Comparison of ENCODE assay signal across 10 mouse cellular contexts in genomic region chr2:164771123-164771522, GRCm38 (mm10). TPM values are rescaled to one million over a fixed set of nuclear protein-coding genes. Genes with fewer than 3 reads are reported as not detected.
A peak's percentile ranks its signal among the peaks of the same experiment; 100 is the strongest.
DNase-seq lines count a peak whose midpoint lies in the region; ATAC-seq lines count a peak whose summit lies in the region.
"Had no signal": no experiment of that assay in that cellular context is flagged by ENCODE, and none has a peak within 500 bp of the region (broad histone marks: within the 10 kb centered on the region; RNA-seq: fewer than 3 reads in every experiment).

No protein-coding gene starts in this region.

- peak overlapping the region; percentile 89; the same call in 1 of the 2 replicates for H3K9ac ChIP-seq in neural tube, embryonic 11.5 days (ENCODE audit: low read length)
- peak overlapping the region; percentile 96 for H3K9ac ChIP-seq in forebrain, embryonic 11.5 days (ENCODE audit: low read length)
- peak overlapping the region; percentile 86 for H3K9ac ChIP-seq in limb, embryonic 12.5 days (replicated peaks)
- peak overlapping the region; percentile 80 for H3K9ac ChIP-seq in stomach, embryonic 14.5 days (replicated peaks; ENCODE audit: low read depth, low read length)

- WGBS in neural tube, embryonic 11.5 days: 89% methylated on average over 8 of the region's 8 CpGs
- WGBS in forebrain, embryonic 11.5 days: 81% methylated on average over 8 of the region's 8 CpGs
- 86% methylated on average over 8 of the region's 8 CpGs for WGBS in limb, embryonic 12.5 days
- 62% methylated on average over 8 of the region's 8 CpGs for WGBS in stomach, embryonic 14.5 days

- H3K4me2 ChIP-seq in neural tube, embryonic 11.5 days (ENCODE audit: low read depth): peak overlapping the region; percentile 86
- peak overlapping the region; percentile 64 for H3K4me2 ChIP-seq in forebrain, embryonic 11.5 days (ENCODE audit: low read depth, low read length, severe bottlenecking)
- H3K4me2 ChIP-seq in limb, embryonic 12.5 days: peak overlapping the region; percentile 85
- H3K4me2 ChIP-seq in stomach, embryonic 14.5 days (replicated peaks; ENCODE audit: low read depth, low read length): peak overlapping the region; percentile 84

- H3K27me3 ChIP-seq in neural tube, embryonic 11.5 days (ENCODE audit: control insufficient read depth, insufficient read depth, low read length): no peaks in the 10 kb centered on the region
- no peaks in the 10 kb centered on the region for H3K27me3 ChIP-seq in forebrain, embryonic 11.5 days (ENCODE audit: control insufficient read depth, insufficient read depth, low read length)
- H3K27me3 ChIP-seq in limb, embryonic 12.5 days: no peaks in the 10 kb centered on the region
- no peaks in the 10 kb centered on the region for H3K27me3 ChIP-seq in stomach, embryonic 14.5 days (ENCODE audit: control insufficient read depth, insufficient read depth, low read length)

- ATAC-seq in neural tube, embryonic 11.5 days (ENCODE audit: insufficient read depth, low FRiP score, low TSS enrichment): no peak
- ATAC-seq in forebrain, embryonic 11.5 days (replicated peaks; ENCODE audit: low FRiP score): no peak
- ATAC-seq in limb, embryonic 12.5 days (ENCODE audit: insufficient number of reproducible peaks, insufficient read depth, low FRiP score, low TSS enrichment, low read depth): no peak
- ATAC-seq in stomach, embryonic 14.5 days (ENCODE audit: insufficient number of reproducible peaks, insufficient read depth, low FRiP score, low read depth): no peak
- no peak for ATAC-seq in frontal cortex, adult (ENCODE audit: low TSS enrichment)

- no peak for DNase-seq in neural tube, embryonic 11.5 days (ENCODE audit: low spot score)
- no peak for DNase-seq in neural tube, embryonic 10.5 days (ENCODE audit: extremely low spot score, low spot score)
- DNase-seq in forebrain, embryonic 11.5 days (ENCODE audit: low spot score): peak; percentile 48
- DNase-seq in cerebellum, postnatal 14 days: no peak
- DNase-seq in adipocyte (ENCODE audit: low spot score): no peak
- DNase-seq: layer of hippocampus, postnatal 36 days; right cerebral cortex, postnatal 14 days had no signal

- H3K4me3 ChIP-seq in neural tube, embryonic 11.5 days (ENCODE audit: low read depth, low read length): peak overlapping the region; percentile 97
- peak overlapping the region; percentile 95 for H3K4me3 ChIP-seq in forebrain, embryonic 11.5 days (ENCODE audit: low read depth, low read length)
- peak overlapping the region; percentile 87 for H3K4me3 ChIP-seq in limb, embryonic 12.5 days (replicated peaks)
- peak overlapping the region; percentile 87 for H3K4me3 ChIP-seq in stomach, embryonic 14.5 days (ENCODE audit: low read depth, low read length)

- peaks cover 8% of the 10 kb centered on the region for H3K36me3 ChIP-seq in neural tube, embryonic 11.5 days (ENCODE audit: control insufficient read depth, insufficient read depth, low read length)
- peaks cover 9% of the 10 kb centered on the region for H3K36me3 ChIP-seq in forebrain, embryonic 11.5 days (ENCODE audit: control insufficient read depth, insufficient read depth, low read length)
- H3K36me3 ChIP-seq in limb, embryonic 12.5 days: peaks cover 48% of the 10 kb centered on the region
- peaks cover 38% of the 10 kb centered on the region for H3K36me3 ChIP-seq in stomach, embryonic 14.5 days (ENCODE audit: control insufficient read depth, insufficient read depth, low read length)

- H3K4me1 ChIP-seq in neural tube, embryonic 11.5 days (ENCODE audit: control insufficient read depth, insufficient read depth, low read length): peaks cover 18% of the 10 kb centered on the region
- peaks cover 15% of the 10 kb centered on the region for H3K4me1 ChIP-seq in forebrain, embryonic 11.5 days (replicated peaks; ENCODE audit: control insufficient read depth, insufficient read depth, low read length)
- H3K4me1 ChIP-seq in limb, embryonic 12.5 days (replicated peaks): peaks cover 23% of the 10 kb centered on the region
- H3K4me1 ChIP-seq in stomach, embryonic 14.5 days (ENCODE audit: control insufficient read depth, insufficient read depth, low read length): peaks cover 17% of the 10 kb centered on the region

- no peak overlapping the region for H3K27ac ChIP-seq in neural tube, embryonic 11.5 days (ENCODE audit: low read depth, low read length)
- H3K27ac ChIP-seq in forebrain, embryonic 11.5 days (ENCODE audit: low read depth, low read length): no peak overlapping the region
- no peak overlapping the region for H3K27ac ChIP-seq in limb, embryonic 12.5 days
- H3K27ac ChIP-seq in stomach, embryonic 14.5 days (ENCODE audit: low read length): no peak overlapping the region

- no peaks in the 10 kb centered on the region for H3K9me3 ChIP-seq in neural tube, embryonic 11.5 days (ENCODE audit: control insufficient read depth, low read length)
- no peaks in the 10 kb centered on the region for H3K9me3 ChIP-seq in forebrain, embryonic 11.5 days (ENCODE audit: control insufficient read depth, low read length)
- no peaks in the 10 kb centered on the region for H3K9me3 ChIP-seq in limb, embryonic 12.5 days
- no peaks in the 10 kb centered on the region for H3K9me3 ChIP-seq in stomach, embryonic 14.5 days (ENCODE audit: control insufficient read depth, low read depth, low read length)

RNA-seq across cellular contexts. Expression of gene Ube2c, which starts 1.4 kb away (rescaled TPM):
- polyA plus RNA-seq in neural tube, embryonic 11.5 days (2014; fragmentation: Nextera tagmentation; extraction: Ambion mirVana): 449 and 453 TPM in 2 replicates
- polyA plus RNA-seq in forebrain, embryonic 11.5 days (2014; fragmentation: Nextera tagmentation; extraction: Ambion mirVana): 677 and 686 TPM in 2 replicates
- polyA plus RNA-seq in limb, embryonic 12.5 days (2016; fragmentation: Nextera tagmentation; extraction: Ambion mirVana): 558 and 599 TPM in 2 replicates
- 396 and 433 TPM in 2 replicates for polyA plus RNA-seq in stomach, embryonic 14.5 days (2014; fragmentation: Nextera tagmentation; extraction: Ambion mirVana)

RNA-seq across cellular contexts. Expression of gene Tnnc2, which starts 8.6 kb away (rescaled TPM):
- polyA plus RNA-seq in neural tube, embryonic 11.5 days (2014; fragmentation: Nextera tagmentation; extraction: Ambion mirVana): 43.2 and 55.4 TPM in 2 replicates
- polyA plus RNA-seq in forebrain, embryonic 11.5 days (2014; fragmentation: Nextera tagmentation; extraction: Ambion mirVana): not detected in 2 replicates
- 73.9 and 74.6 TPM in 2 replicates for polyA plus RNA-seq in limb, embryonic 12.5 days (2016; fragmentation: Nextera tagmentation; extraction: Ambion mirVana)
- 1.1 and 2.1 TPM in 2 replicates for polyA plus RNA-seq in stomach, embryonic 14.5 days (2014; fragmentation: Nextera tagmentation; extraction: Ambion mirVana)

RNA-seq across cellular contexts. Expression of gene Snx21, which starts 14.5 kb away (rescaled TPM):
- 11.2 and 14.1 TPM in 2 replicates for polyA plus RNA-seq in neural tube, embryonic 11.5 days (2014; fragmentation: Nextera tagmentation; extraction: Ambion mirVana)
- polyA plus RNA-seq in forebrain, embryonic 11.5 days (2014; fragmentation: Nextera tagmentation; extraction: Ambion mirVana): 13.1 and 13.2 TPM in 2 replicates
- 19.0 and 19.2 TPM in 2 replicates for polyA plus RNA-seq in limb, embryonic 12.5 days (2016; fragmentation: Nextera tagmentation; extraction: Ambion mirVana)
- polyA plus RNA-seq in stomach, embryonic 14.5 days (2014; fragmentation: Nextera tagmentation; extraction: Ambion mirVana): 24.4 and 29.5 TPM in 2 replicates

RNA-seq across cellular contexts. Expression of gene Dnttip1, which starts 25.3 kb away (rescaled TPM):
- polyA plus RNA-seq in neural tube, embryonic 11.5 days (2014; fragmentation: Nextera tagmentation; extraction: Ambion mirVana): 67.9 and 77.0 TPM in 2 replicates
- polyA plus RNA-seq in forebrain, embryonic 11.5 days (2014; fragmentation: Nextera tagmentation; extraction: Ambion mirVana): 80.3 and 80.4 TPM in 2 replicates
- 95.9 and 105 TPM in 2 replicates for polyA plus RNA-seq in limb, embryonic 12.5 days (2016; fragmentation: Nextera tagmentation; extraction: Ambion mirVana)
- polyA plus RNA-seq in stomach, embryonic 14.5 days (2014; fragmentation: Nextera tagmentation; extraction: Ambion mirVana): 64.0 and 69.8 TPM in 2 replicates

RNA-seq across cellular contexts. Expression of gene Wfdc3, which starts 25.4 kb away (rescaled TPM):
- polyA plus RNA-seq in neural tube, embryonic 11.5 days (2014; fragmentation: Nextera tagmentation; extraction: Ambion mirVana): 0.13 and 1.4 TPM in 2 replicates
- polyA plus RNA-seq in forebrain, embryonic 11.5 days (2014; fragmentation: Nextera tagmentation; extraction: Ambion mirVana): 0.71 and 0.91 TPM in 2 replicates
- polyA plus RNA-seq in limb, embryonic 12.5 days (2016; fragmentation: Nextera tagmentation; extraction: Ambion mirVana): 0.61 and 0.91 TPM in 2 replicates
- 0.78 and 0.95 TPM in 2 replicates for polyA plus RNA-seq in stomach, embryonic 14.5 days (2014; fragmentation: Nextera tagmentation; extraction: Ambion mirVana)

Comparison
In these comparisons a context has a peak if more than half of its experiments do, and no peak if none do; other contexts are left out.
1. RNA of gene Tnnc2, which starts 8.6 kb away (polyA plus RNA-seq): 73.9 to 74.6 TPM in limb, embryonic 12.5 days and 43.2 to 55.4 TPM in neural tube, embryonic 11.5 days; 1.1 to 2.1 TPM in stomach, embryonic 14.5 days and not detected in forebrain, embryonic 11.5 days; every median in the first group is over 10 times any median in the second.
2. Peak in every context shown above with its lines, with median percentiles within 50 percentile points of each other: H3K4me2 ChIP-seq, H3K4me3 ChIP-seq and H3K9ac ChIP-seq.